Mouse (Mus musculus) heart, embryonic 15.5 days (tissue): ENCODE measurements around the gene Iapp. TPM values are rescaled to one million over a fixed set of nuclear protein-coding genes. Genes with fewer than 3 reads are reported as not detected.
"Not testable (repeated sequence)": the region's sequence is repeated elsewhere in the genome, so short reads cannot be mapped to it uniquely, and the experiment has no call there.

ENCODE experiments used
- ATAC-seq: fragments of 200-750 bp; cut with Nextera tagmentation; replicated peaks from 2 replicates; pipeline ENCODE4 v1.8.0; 2017; ENCODE audit warnings: low read depth, moderate TSS enrichment; ENCODE audit not compliant: insufficient number of reproducible peaks, insufficient read depth, low FRiP score
- H3K27ac ChIP-seq: fragments of 300-500 bp; sonication (generic); 2 replicates; pipeline ENCODE4 v1.5.1; 2015; ENCODE audit warnings: mild to moderate bottlenecking, inconsistent platforms
- H3K27me3 ChIP-seq: fragments of 300-500 bp; sonication (generic); 2 replicates; pipeline ENCODE4 v1.6.1; 2015; ENCODE audit warnings: inconsistent platforms
- H3K36me3 ChIP-seq: fragments of 300-500 bp; sonication (generic); 2 replicates; pipeline ENCODE4 v1.6.1; 2015; ENCODE audit warnings: mild to moderate bottlenecking, inconsistent platforms
- H3K4me1 ChIP-seq: fragments of 300-500 bp; sonication (generic); replicated peaks from 2 replicates; pipeline ENCODE4 v1.6.1; 2015; ENCODE audit warnings: inconsistent platforms
- H3K4me2 ChIP-seq: fragments of 300-500 bp; sonication (generic); 2 replicates; pipeline ENCODE4 v1.6.1; 2015; ENCODE audit warnings: inconsistent platforms, mild to moderate bottlenecking, moderate library complexity
- H3K4me3 ChIP-seq: fragments of 300-500 bp; sonication (generic); 2 replicates; pipeline ENCODE4 v1.5.1; 2015; ENCODE audit warnings: mild to moderate bottlenecking, inconsistent platforms
- H3K9ac ChIP-seq: fragments of 300-500 bp; sonication (generic); 2 replicates; pipeline ENCODE4 v1.6.1; 2015; ENCODE audit warnings: mild to moderate bottlenecking, inconsistent platforms
- H3K9me3 ChIP-seq: fragments of 300-500 bp; sonication (generic); replicated peaks from 2 replicates; pipeline ENCODE4 v1.6.1; 2016; ENCODE audit warnings: inconsistent platforms
- WGBS: fragments of 180-500 bp; shearing (Covaris S2); methylation state at CpG from one replicate; pipeline ENCODE4 v1.1.7; 2015; ENCODE audit warnings: mixed read lengths; 5-methylcytosine and 5-hydroxymethylcytosine counted together
- polyA plus RNA-seq: library from polyadenylated mRNA; unstranded; fragments of >200 nt; fragmentation: Nextera tagmentation; extraction: Ambion mirVana; gene quantifications from 2 replicates; pipeline ENCODE4 v1.2.1, GENCODE M21; 2015

The Iapp gene
- polyA plus RNA-seq, 1 experiment from 2014 or later: not detected

DNA sequence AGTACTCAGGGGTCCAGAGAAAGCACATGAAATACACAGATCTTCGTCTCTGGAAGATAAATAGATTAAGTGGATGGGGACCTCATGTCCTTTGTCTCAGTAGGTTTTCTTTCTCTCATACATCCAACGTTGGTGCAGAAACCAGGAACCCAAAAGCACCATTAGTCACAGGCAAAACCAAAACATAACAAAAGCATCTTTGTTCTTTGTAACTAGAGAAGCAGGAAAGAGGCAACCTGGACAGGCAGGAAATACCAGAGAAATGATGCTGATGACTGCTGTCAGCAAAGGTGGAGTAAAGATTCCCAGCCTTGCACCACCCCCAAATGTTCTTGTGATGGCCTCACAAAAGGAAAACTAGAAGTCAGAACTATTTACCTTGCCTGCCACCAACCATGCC is 41.4 kb downstream of the Iapp start:
- ATAC-seq: no peak
- Histone ChIP-seq H3K4me2 (no peak overlapping the region), H3K9me3 (no peaks in the 10 kb centered on the region), H3K27me3 (no peaks in the 10 kb centered on the region), H3K4me1 (no peaks in the 10 kb centered on the region), H3K36me3 (no peaks in the 10 kb centered on the region), H3K9ac (no peak overlapping the region), H3K27ac (no peak overlapping the region), H3K4me3 (no peak overlapping the region)
- WGBS: 41% methylated on average over 2 of the region's 2 CpGs

DNA sequence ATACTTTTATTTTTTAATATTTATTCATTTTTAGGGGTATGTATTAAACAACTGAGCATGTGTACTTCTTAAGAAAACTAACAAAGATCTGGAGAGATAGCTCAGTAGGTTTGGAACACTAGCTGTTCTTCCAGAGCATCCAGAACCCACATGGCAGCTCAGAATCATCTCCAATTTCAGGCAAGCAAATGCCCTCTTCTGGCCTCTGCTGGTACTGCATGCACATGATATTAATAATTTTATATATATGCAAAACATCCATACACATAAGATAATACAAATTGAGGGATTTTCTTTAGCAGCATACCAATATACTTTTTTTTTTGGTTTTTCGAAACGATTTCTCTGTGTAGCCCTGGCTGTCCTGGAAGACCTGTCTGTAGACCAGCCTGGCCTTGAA is 45.3 kb downstream of the Iapp start:
- no peak overlapping the region for H3K9ac ChIP-seq
- 0 out of 2 replicates have a peak, but pooled peaks cover 7% of the 10 kb centered on the region for H3K36me3 ChIP-seq
- H3K4me2 ChIP-seq: no peak overlapping the region
- ATAC-seq: no peak
- no peak overlapping the region for H3K4me3 ChIP-seq
- 59% methylated on average over 2 of the region's 2 CpGs for WGBS
- H3K9me3 ChIP-seq: no peaks in the 10 kb centered on the region
- H3K4me1 ChIP-seq: peaks cover 10% of the 10 kb centered on the region
- no peaks in the 10 kb centered on the region for H3K27me3 ChIP-seq
- no peak overlapping the region for H3K27ac ChIP-seq

DNA sequence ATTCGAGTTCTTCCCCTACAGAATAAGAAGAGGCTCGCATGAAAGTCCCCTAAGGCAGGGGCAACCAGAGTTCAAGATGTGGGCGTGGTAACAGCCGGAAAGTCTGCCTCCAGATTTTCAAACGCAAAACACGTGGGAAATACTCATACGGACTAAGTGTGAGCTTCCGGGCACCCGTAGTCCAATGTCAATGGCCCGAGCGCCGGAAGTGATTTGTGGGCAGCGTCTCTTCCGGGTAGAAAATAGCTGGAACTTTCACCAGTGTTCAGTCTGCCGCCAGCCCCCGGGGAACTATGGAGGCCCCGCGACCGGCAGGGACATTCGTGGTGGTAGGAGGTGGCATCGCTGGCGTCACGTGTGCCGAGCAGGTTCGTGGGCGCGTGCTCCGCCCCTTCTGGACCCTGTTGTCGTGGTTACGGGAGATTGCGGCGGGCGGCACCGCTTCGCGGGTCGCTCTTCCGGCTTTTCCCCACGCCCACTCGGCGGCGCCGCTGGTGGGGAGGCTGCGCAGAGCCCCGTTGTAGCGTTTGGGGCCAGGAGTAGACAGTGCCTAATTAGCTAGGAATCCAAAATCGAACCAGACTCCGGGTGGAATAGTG is 47.3 kb downstream of the Iapp start, which contains the start of gene Pyroxd1:
Pyroxd1 (plus strand) TSS at position 215 of the 599 bp plus-strand sequence.
- peaks cover 25% of the 10 kb centered on the region for H3K36me3 ChIP-seq
- under 1% methylated on average over 48 of the region's 48 CpGs for WGBS
- peak within 1 kb of the TSS; percentile 65 for H3K4me2 ChIP-seq
- H3K27me3 ChIP-seq: no peaks in the 10 kb centered on the region
- peak within 1 kb of the TSS; percentile 81 for H3K4me3 ChIP-seq
- H3K9me3 ChIP-seq: no peaks in the 10 kb centered on the region
- ATAC-seq: peak; percentile 90
- H3K27ac ChIP-seq: peak within 1 kb of the TSS; percentile 84
- H3K4me1 ChIP-seq: peaks cover 10% of the 10 kb centered on the region
- peak within 1 kb of the TSS; percentile 64 for H3K9ac ChIP-seq

DNA sequence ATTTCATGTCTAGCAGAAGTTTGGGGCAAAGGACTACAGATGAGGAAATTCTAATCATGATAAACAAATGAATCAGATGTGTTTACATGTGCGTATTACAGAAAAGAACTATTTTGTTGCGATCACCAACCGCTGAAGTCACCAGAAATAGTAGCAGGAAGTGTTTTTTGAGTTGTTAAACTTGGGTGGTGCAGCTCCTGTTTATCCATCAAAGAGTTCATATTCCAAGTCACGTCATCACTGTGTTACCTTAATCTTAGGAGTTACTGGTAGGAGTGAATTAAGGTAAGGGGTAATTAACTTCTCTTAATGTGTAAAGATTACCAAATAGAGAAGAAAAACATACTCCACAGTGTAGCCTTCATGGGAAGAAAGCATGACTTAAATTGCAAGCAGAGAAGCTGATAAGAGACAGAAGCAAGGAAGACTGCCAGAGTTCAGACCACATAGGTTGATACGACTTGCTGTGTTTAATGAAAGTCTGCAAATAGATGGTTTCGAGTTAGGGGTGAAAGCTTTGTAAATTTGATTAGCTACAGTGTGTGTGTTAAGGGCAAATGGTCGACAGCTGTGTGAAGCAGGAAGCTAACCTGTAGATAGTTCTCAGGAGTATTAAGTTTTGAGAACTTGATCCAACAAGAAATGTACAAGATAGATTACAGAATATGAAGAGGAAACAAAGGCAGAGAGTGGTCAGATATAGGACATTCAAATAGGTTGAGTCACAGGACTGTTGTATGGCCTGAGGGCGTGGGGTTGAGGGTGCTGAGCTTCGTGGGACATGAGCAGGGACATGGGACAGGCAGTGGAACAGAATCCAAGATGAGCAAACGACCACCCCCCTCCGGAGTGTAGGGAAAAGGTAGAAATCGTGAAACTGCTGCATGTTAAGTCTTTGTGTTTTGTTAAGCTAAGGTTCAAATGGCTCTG is 48.2 kb downstream of the Iapp start:
- peaks cover 10% of the 10 kb centered on the region for H3K4me1 ChIP-seq
- H3K4me3 ChIP-seq: peak overlapping the region; percentile 81
- peaks cover 34% of the 10 kb centered on the region for H3K36me3 ChIP-seq
- no peaks in the 10 kb centered on the region for H3K27me3 ChIP-seq
- no peaks in the 10 kb centered on the region for H3K9me3 ChIP-seq
- peak overlapping the region; percentile 65 for H3K4me2 ChIP-seq
- 45% methylated on average over 12 of the region's 12 CpGs for WGBS
- no peak for ATAC-seq
- no peak overlapping the region for H3K27ac ChIP-seq
- no peak overlapping the region; the same call in 1 of the 2 replicates for H3K9ac ChIP-seq

DNA sequence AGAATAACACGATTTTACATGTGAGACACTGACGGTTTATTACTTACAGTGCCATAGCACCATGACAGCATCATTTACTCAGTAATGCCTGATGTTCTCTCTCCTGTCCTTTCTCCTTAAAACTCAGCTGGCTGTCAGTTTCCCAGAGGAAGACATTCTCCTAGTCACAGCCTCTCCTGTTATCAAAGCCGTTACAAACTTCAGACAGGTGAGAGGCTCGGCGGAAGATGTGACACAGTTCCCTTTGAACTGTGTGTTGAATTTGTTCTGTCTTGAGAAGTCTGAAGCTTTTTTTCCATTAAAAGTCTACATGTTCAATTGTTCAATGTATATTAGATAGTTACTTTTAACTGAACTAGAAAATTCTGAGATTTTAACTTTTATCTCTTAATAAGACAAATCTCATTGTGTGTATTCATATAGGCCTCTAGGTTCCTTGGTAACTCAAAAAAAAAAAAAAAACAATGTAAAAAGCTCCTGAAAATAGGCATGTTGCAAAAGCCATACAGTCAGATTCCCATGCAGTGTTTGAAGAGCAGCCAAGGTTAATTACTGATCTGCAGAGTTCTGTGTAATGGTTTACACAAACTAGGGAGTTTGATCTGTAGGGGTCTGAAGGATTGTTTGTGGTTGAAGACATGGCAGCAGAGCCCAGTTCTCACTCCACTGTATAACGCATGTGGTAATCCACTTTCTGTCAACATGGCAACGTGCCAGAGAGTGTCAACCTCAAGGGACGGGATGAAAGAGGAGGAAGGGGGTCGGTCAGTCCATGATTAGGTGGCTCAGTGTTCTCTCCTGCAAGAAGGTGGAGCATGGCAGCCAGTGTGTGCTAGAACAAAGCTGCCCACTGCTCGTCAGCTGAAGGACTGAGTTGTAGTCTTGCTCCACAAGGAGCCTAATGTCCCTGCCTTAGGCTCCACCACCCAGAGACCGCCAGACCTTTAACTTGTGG is 49.5 kb downstream of the Iapp start:
- no peak for ATAC-seq
- Histone ChIP-seq H3K4me3 (no peak overlapping the region), H3K9ac (no peak overlapping the region), H3K4me2 (no peak overlapping the region), H3K4me1 (peaks cover 10% of the 10 kb centered on the region), H3K36me3 (peaks cover 44% of the 10 kb centered on the region), H3K27ac (no peak overlapping the region), H3K9me3 (no peaks in the 10 kb centered on the region), H3K27me3 (no peaks in the 10 kb centered on the region)
- WGBS: 66% methylated on average over 11 of the region's 11 CpGs

GRCm38 (mm10) chr6:142352099-142352498 is 53.9 kb downstream of the Iapp start:
- H3K4me1 ChIP-seq, H3K9ac ChIP-seq, ATAC-seq, H3K4me3 ChIP-seq, H3K9me3 ChIP-seq, H3K4me2 ChIP-seq, H3K27ac ChIP-seq, H3K27me3 ChIP-seq: not testable (repeated sequence)
- peaks cover 68% of the 10 kb centered on the region for H3K36me3 ChIP-seq
- 86% methylated on average over 3 of the region's 3 CpGs for WGBS

Other genes starting within 250 kb of the Iapp start
- 0.14 TPM in 1 of 2 replicates, not detected in the other for gene Slco1a6, start 89.9 kb upstream of the Iapp start, polyA plus RNA-seq
- gene Slco1a5, start 24.6 kb downstream of the Iapp start, polyA plus RNA-seq: 0.28 TPM in 1 of 2 replicates, not detected in the other
- 12.0 and 13.0 TPM in 2 replicates for gene Pyroxd1, start 47.2 kb downstream of the Iapp start, polyA plus RNA-seq
- 16.2 and 19.1 TPM in 2 replicates for gene Recql, start 88.7 kb downstream of the Iapp start, polyA plus RNA-seq
- 58.3 and 61.4 TPM in 2 replicates for gene Golt1b, start 88.8 kb downstream of the Iapp start, polyA plus RNA-seq
- gene Spx, start 115.0 kb downstream of the Iapp start, polyA plus RNA-seq: 0.14 and 0.32 TPM in 2 replicates
- gene Gys2, start 174.7 kb downstream of the Iapp start, polyA plus RNA-seq: 0.16 TPM in 1 of 2 replicates, not detected in the other
- gene Ldhb, start 209.5 kb downstream of the Iapp start, polyA plus RNA-seq: 1,301 and 1,466 TPM in 2 replicates